Comparison of ENCODE assay signal across 17 mouse cellular contexts in the genomic region with DNA sequence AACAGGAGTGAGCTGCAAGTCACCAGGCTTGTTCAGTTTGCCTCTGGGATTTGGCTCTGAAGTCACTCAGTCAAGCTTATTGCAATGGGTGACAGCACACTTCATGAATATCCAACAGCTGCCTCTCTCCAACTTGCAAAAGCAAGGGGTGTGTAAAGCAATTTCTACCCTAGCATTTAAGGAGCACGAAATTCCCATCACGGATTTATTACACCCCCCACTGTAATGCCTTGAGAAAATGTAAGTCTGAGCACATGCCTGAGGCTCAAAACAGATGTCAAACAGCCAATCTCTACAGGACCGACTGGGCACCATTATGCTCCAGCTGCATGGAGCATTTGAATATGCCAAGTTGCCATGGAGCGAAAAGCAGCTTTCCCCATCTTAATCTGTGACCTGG.
DNase-seq lines count a peak whose midpoint lies in the region; ATAC-seq and TF ChIP-seq lines count a peak whose summit lies in the region.
"Had no signal": no experiment of that assay in that cellular context is flagged by ENCODE, and none has a peak within 500 bp of the region (broad histone marks: within the 10 kb centered on the region; RNA-seq: fewer than 3 reads in every experiment).

No protein-coding gene starts in this region.

- H3K9me3 ChIP-seq in kidney, embryonic 14.5 days (ENCODE audit: control insufficient read depth, low read length) = 0 out of 2 replicates have a peak, but pooled peaks cover 3% of the 10 kb centered on the region
- no peaks in the 10 kb centered on the region for H3K9me3 ChIP-seq in limb, embryonic 14.5 days (ENCODE audit: control insufficient read depth, low read length)
- H3K9me3 ChIP-seq: liver, embryonic 15.5 days; stomach, embryonic 15.5 days had no signal

- no peaks in the 10 kb centered on the region for H3K4me1 ChIP-seq in kidney, embryonic 14.5 days (ENCODE audit: control insufficient read depth, insufficient read depth, low read length)
- peaks cover 26% of the 10 kb centered on the region for H3K4me1 ChIP-seq in limb, embryonic 14.5 days (ENCODE audit: control insufficient read depth, insufficient read depth, low read length)
- H3K4me1 ChIP-seq: liver, embryonic 15.5 days; megakaryocyte, embryonic 14.5 days; stomach, embryonic 15.5 days had no signal

- 68% methylated on average over 4 of the region's 4 CpGs for WGBS in kidney, embryonic 14.5 days
- 32% methylated on average over 4 of the region's 4 CpGs for WGBS in limb, embryonic 14.5 days

- H3K27ac ChIP-seq in kidney, embryonic 14.5 days (ENCODE audit: low read depth, low read length) = no peak overlapping the region
- H3K27ac ChIP-seq in limb, embryonic 14.5 days (replicated peaks; ENCODE audit: low read depth, low read length) = no peak overlapping the region
- H3K27ac ChIP-seq: heart, embryonic 13.5 days; kidney, postnatal 0 days; liver, embryonic 15.5 days; stomach, embryonic 15.5 days had no signal

- H3K36me3 ChIP-seq in kidney, embryonic 14.5 days (ENCODE audit: control insufficient read depth, insufficient read depth, low read length) = no peaks in the 10 kb centered on the region
- no peaks in the 10 kb centered on the region for H3K36me3 ChIP-seq in limb, embryonic 14.5 days (ENCODE audit: control insufficient read depth, insufficient read depth, low read length)
- H3K36me3 ChIP-seq: heart, embryonic 13.5 days; liver, embryonic 15.5 days; stomach, embryonic 15.5 days had no signal

- no peak overlapping the region for H3K9ac ChIP-seq in kidney, embryonic 14.5 days (ENCODE audit: low read depth, low read length)
- H3K9ac ChIP-seq in limb, embryonic 14.5 days (ENCODE audit: low read depth, low read length, severe bottlenecking) = no peak overlapping the region
- H3K9ac ChIP-seq: heart, embryonic 13.5 days; liver, embryonic 15.5 days; stomach, embryonic 15.5 days had no signal

- no peak for ATAC-seq in kidney, embryonic 14.5 days (ENCODE audit: low FRiP score, low TSS enrichment)
- peak; percentile 64 for ATAC-seq in limb, embryonic 14.5 days (ENCODE audit: low FRiP score, low read depth)
- ATAC-seq: CD4-positive, CD25-positive, alpha-beta regulatory T cell, adult 4 months had no signal

- H3K27me3 ChIP-seq in kidney, embryonic 14.5 days (ENCODE audit: control insufficient read depth, insufficient read depth, low read length) = no peaks in the 10 kb centered on the region
- no peaks in the 10 kb centered on the region for H3K27me3 ChIP-seq in limb, embryonic 14.5 days (ENCODE audit: control insufficient read depth, insufficient read depth, low read length)
- H3K27me3 ChIP-seq: heart, embryonic 13.5 days; liver, embryonic 15.5 days; megakaryocyte, embryonic 14.5 days; stomach, embryonic 15.5 days had no signal

- no peak overlapping the region for H3K4me3 ChIP-seq in kidney, embryonic 14.5 days (ENCODE audit: low read length)
- no peak overlapping the region for H3K4me3 ChIP-seq in limb, embryonic 14.5 days (replicated peaks; ENCODE audit: low read length)
- H3K4me3 ChIP-seq: heart, embryonic 13.5 days; liver, embryonic 15.5 days; megakaryocyte, embryonic 14.5 days; stomach, embryonic 15.5 days had no signal

- no peak overlapping the region for H3K4me2 ChIP-seq in kidney, embryonic 14.5 days (replicated peaks; ENCODE audit: low read depth, low read length)
- H3K4me2 ChIP-seq in limb, embryonic 14.5 days (replicated peaks; ENCODE audit: low read depth, low read length, severe bottlenecking) = no peak overlapping the region
- H3K4me2 ChIP-seq: heart, embryonic 13.5 days; liver, embryonic 15.5 days; stomach, embryonic 15.5 days had no signal

- peak; percentile 9 for DNase-seq in kidney, adult 11 months
- DNase-seq in retina, postnatal 1 day = peak; percentile 28
- no peak for DNase-seq in retina, embryonic 14.5 days (ENCODE audit: low spot score)
- peak; percentile 51 for DNase-seq in limb, embryonic 14.5 days (ENCODE audit: low spot score)
- DNase-seq in yolk sac, embryonic 10.5 days (ENCODE audit: low spot score) = no peak
- DNase-seq in natural killer cell, adult 2 months (ENCODE audit: low spot score in 2 of 2) = no peak
- DNase-seq: adrenal gland, adult 2 months; cerebellum, adult 18-20 months; lung, postnatal 10 days; thymus, postnatal 14 days had no signal

- TF ChIP-seq POLR2A in limb, embryonic 14.5 days (IDR thresholded peaks at IDR 0.05; ENCODE audit: borderline replicate concordance, extremely low read depth, insufficient read depth, insufficient read length) = no peak

Comparison
In these comparisons a context has a peak if more than half of its experiments do, and no peak if none do; other contexts are left out.
1. DNase-seq: peak in kidney, adult 11 months (single experiment), retina, postnatal 1 day (single experiment) and limb, embryonic 14.5 days (single experiment); none in retina, embryonic 14.5 days (single experiment), yolk sac, embryonic 10.5 days (single experiment) and natural killer cell, adult 2 months (0 of 2).